Mouse (Mus musculus): ENCODE results near the gene Prss44. TPM values are rescaled to one million over a fixed set of nuclear protein-coding genes. Genes with fewer than 3 reads are reported as not detected.
"Not testable (repeated sequence)": the region's sequence is repeated elsewhere in the genome, so short reads cannot be mapped to it uniquely, and the experiment has no call there.

Prss44 gene
- polyA plus RNA-seq, 1 experiment from 2014 or later, result not detected

DNA sequence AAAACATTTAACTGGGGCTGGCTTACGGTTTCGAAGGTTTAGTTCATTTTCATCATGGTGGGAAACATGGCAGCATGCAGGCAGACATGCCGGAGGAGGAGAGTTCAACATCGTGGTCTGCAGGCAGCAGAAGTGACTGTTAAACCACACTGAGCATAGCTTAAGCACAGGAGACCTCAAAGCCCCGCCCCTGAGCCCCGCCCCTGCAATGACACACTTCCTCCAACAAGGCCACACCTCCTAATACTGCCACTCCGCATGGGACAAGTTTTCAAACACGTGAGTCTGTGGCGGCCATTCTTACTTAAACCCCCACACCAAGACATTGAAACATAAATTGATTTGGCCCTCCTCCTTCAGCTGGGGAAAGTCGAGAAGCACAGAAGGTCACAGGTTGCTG lies 16.8 kb upstream of the Prss44 start:
- TF ChIP-seq CTCF (IDR thresholded peaks at IDR 0.05), result no peak
- no peak for TF ChIP-seq EP300 (IDR thresholded peaks at IDR 0.05)
- no peak overlapping the region for H3K4me2 ChIP-seq (replicated peaks; ENCODE audit: low read depth, low read length)
- no peak overlapping the region for H3K9ac ChIP-seq (replicated peaks; ENCODE audit: low read depth)
- 76% methylated on average over 10 of the region's 10 CpGs for WGBS
- no peak for ATAC-seq
- no peaks in the 10 kb centered on the region for H3K36me3 ChIP-seq (ENCODE audit: insufficient read depth, low read length)
- no peaks in the 10 kb centered on the region for H3K9me3 ChIP-seq (ENCODE audit: low read length)
- no peak overlapping the region for H3K4me3 ChIP-seq (ENCODE audit: low read depth, low read length)
- no peak for DNase-seq (ENCODE audit: low spot score)
- no peak overlapping the region for H3K27ac ChIP-seq (ENCODE audit: low read length)
- no peaks in the 10 kb centered on the region for H3K4me1 ChIP-seq (ENCODE audit: insufficient read depth, low read depth, low read length)
- no peaks in the 10 kb centered on the region for H3K27me3 ChIP-seq (replicated peaks; ENCODE audit: insufficient read depth, low read length)

- Histone ChIP-seq H3K4me3 (ENCODE audit: low read depth, low read length) (no peak within 1 kb of the TSS), H3K36me3 (ENCODE audit: insufficient read depth, low read length) (no peaks in the 10 kb centered on the region), H3K27ac (ENCODE audit: low read length) (no peak within 1 kb of the TSS), H3K4me1 (ENCODE audit: insufficient read depth, low read depth, low read length) (no peaks in the 10 kb centered on the region), H3K9ac (replicated peaks; ENCODE audit: low read depth) (no peak within 1 kb of the TSS), H3K4me2 (replicated peaks; ENCODE audit: low read depth, low read length) (no peak within 1 kb of the TSS), H3K9me3 (ENCODE audit: low read length) (no peaks in the 10 kb centered on the region), H3K27me3 (replicated peaks; ENCODE audit: insufficient read depth, low read length) (no peaks in the 10 kb centered on the region)
- ATAC-seq (no peak), DNase-seq (ENCODE audit: low spot score) (no peak)
- TF ChIP-seq EP300 (IDR thresholded peaks at IDR 0.05) (no peak), CTCF (IDR thresholded peaks at IDR 0.05) (no peak)
- 90% methylated on average over 14 of the region's 14 CpGs for WGBS
Measured at GRCm38 (mm10) chr9:110797866-110798265, 15.9 kb upstream of the Prss44 start, which contains the start of gene Prss42. TSS of gene Prss42 (plus strand) at chr9:110798166.

DNA sequence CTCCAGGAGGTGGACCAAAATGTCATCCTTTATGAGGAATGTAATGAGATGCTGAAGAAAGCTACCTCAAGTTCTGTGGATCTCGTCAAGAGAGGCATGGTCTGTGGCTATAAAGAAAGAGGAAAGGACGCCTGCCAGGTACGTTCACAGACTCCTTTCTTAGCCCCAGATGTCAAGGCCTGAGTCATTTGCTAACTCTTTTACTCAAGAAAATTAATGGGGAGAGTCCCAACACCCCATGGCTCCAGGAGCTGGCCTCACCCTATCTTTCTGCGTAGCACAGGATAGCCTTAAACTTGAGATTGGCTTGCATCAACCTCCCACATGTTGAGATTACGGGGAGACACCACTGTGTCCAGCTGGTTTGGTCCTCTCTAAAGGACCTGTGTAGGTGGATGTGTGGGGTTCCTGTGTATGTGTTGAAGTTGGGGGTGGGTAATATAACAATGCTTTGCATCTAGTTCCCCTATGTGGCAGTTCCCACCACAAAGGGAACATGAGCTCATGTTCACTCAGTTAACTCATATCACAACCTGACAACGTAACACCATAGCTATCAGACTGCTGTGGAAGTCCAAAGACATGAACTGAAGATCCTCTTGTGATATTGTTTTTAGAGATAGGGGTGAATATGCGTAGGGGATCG lies 12.8 kb upstream of the Prss44 start:
- TF ChIP-seq EP300 (IDR thresholded peaks at IDR 0.05), result no peak
- TF ChIP-seq CTCF (IDR thresholded peaks at IDR 0.05), result no peak
- Histone ChIP-seq H3K4me2 (replicated peaks; ENCODE audit: low read depth, low read length) (no peak overlapping the region), H3K9ac (replicated peaks; ENCODE audit: low read depth) (no peak overlapping the region), H3K4me3 (ENCODE audit: low read depth, low read length) (no peak overlapping the region), H3K4me1 (ENCODE audit: insufficient read depth, low read depth, low read length) (no peaks in the 10 kb centered on the region), H3K27me3 (replicated peaks; ENCODE audit: insufficient read depth, low read length) (no peaks in the 10 kb centered on the region), H3K27ac (ENCODE audit: low read length) (no peak overlapping the region), H3K36me3 (ENCODE audit: insufficient read depth, low read length) (no peaks in the 10 kb centered on the region), H3K9me3 (ENCODE audit: low read length) (no peaks in the 10 kb centered on the region)
- DNase-seq (ENCODE audit: low spot score) (no peak), ATAC-seq (no peak)
- 83% methylated on average over 8 of the region's 8 CpGs for WGBS

GRCm38 (mm10) chr9:110803294-110803693 lies 10.5 kb upstream of the Prss44 start:
- H3K4me2 ChIP-seq (replicated peaks; ENCODE audit: low read depth, low read length), result no peak overlapping the region
- H3K4me1 ChIP-seq (ENCODE audit: insufficient read depth, low read depth, low read length), result no peaks in the 10 kb centered on the region
- no peak for TF ChIP-seq CTCF (IDR thresholded peaks at IDR 0.05)
- no peak for TF ChIP-seq EP300 (IDR thresholded peaks at IDR 0.05)
- ATAC-seq (no peak), DNase-seq (ENCODE audit: low spot score) (no peak)
- H3K36me3 ChIP-seq (ENCODE audit: insufficient read depth, low read length), result no peaks in the 10 kb centered on the region
- H3K27ac ChIP-seq (ENCODE audit: low read length), result no peak overlapping the region
- H3K4me3 ChIP-seq (ENCODE audit: low read depth, low read length), result no peak overlapping the region
- H3K27me3 ChIP-seq (replicated peaks; ENCODE audit: insufficient read depth, low read length), result no peaks in the 10 kb centered on the region
- 67% methylated on average over 4 of the region's 4 CpGs for WGBS
- no peaks in the 10 kb centered on the region for H3K9me3 ChIP-seq (ENCODE audit: low read length)
- no peak overlapping the region for H3K9ac ChIP-seq (replicated peaks; ENCODE audit: low read depth)

- Histone ChIP-seq H3K4me2 (replicated peaks; ENCODE audit: low read depth, low read length) (no peak overlapping the region), H3K36me3 (ENCODE audit: insufficient read depth, low read length) (no peaks in the 10 kb centered on the region), H3K4me3 (ENCODE audit: low read depth, low read length) (no peak overlapping the region), H3K4me1 (ENCODE audit: insufficient read depth, low read depth, low read length) (no peaks in the 10 kb centered on the region), H3K9me3 (ENCODE audit: low read length) (no peaks in the 10 kb centered on the region), H3K27me3 (replicated peaks; ENCODE audit: insufficient read depth, low read length) (no peaks in the 10 kb centered on the region), H3K27ac (ENCODE audit: low read length) (no peak overlapping the region), H3K9ac (replicated peaks; ENCODE audit: low read depth) (no peak overlapping the region)
- DNase-seq (ENCODE audit: low spot score), result no peak
- ATAC-seq, result no peak
- TF ChIP-seq CTCF (IDR thresholded peaks at IDR 0.05) (no peak), EP300 (IDR thresholded peaks at IDR 0.05) (no peak)
- 77% methylated on average over 4 of the region's 4 CpGs for WGBS
Measured at GRCm38 (mm10) chr9:110810051-110810450, 3.7 kb upstream of the Prss44 start.

DNA sequence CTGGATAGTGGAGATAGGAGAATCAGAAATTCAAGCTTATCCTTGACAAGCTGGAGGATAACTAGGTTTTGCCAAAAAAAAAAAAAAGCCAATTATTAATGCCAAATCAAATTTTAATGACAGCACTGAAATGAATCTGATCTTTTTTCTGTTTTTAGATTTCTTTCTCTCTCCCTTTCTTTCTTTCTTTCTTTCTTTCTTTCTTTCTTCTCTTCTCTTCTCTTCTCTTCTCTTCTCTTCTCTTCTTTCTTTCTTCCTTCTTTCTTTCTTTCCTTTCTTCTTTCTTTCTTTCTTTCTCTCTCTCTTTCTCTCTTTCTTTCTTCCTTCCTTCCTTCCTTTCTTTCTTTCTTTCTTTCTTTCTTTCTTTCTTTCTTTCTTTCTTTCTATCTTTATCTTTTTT lies 6.8 kb downstream of the Prss44 start:
- H3K9ac ChIP-seq (replicated peaks; ENCODE audit: low read depth); H3K27ac ChIP-seq (ENCODE audit: low read length); H3K4me1 ChIP-seq (ENCODE audit: insufficient read depth, low read depth, low read length); DNase-seq (ENCODE audit: low spot score); ATAC-seq; H3K27me3 ChIP-seq (replicated peaks; ENCODE audit: insufficient read depth, low read length); H3K36me3 ChIP-seq (ENCODE audit: insufficient read depth, low read length); H3K9me3 ChIP-seq (ENCODE audit: low read length); H3K4me3 ChIP-seq (ENCODE audit: low read depth, low read length); H3K4me2 ChIP-seq (replicated peaks; ENCODE audit: low read depth, low read length): not testable (repeated sequence)

GRCm38 (mm10) chr9:110821436-110821835 lies 7.6 kb downstream of the Prss44 start:
- TF ChIP-seq EP300 (IDR thresholded peaks at IDR 0.05) (no peak), CTCF (IDR thresholded peaks at IDR 0.05) (no peak)
- Histone ChIP-seq H3K9ac (replicated peaks; ENCODE audit: low read depth) (no peak overlapping the region), H3K27me3 (replicated peaks; ENCODE audit: insufficient read depth, low read length) (no peaks in the 10 kb centered on the region), H3K9me3 (ENCODE audit: low read length) (no peaks in the 10 kb centered on the region), H3K4me2 (replicated peaks; ENCODE audit: low read depth, low read length) (no peak overlapping the region), H3K4me3 (ENCODE audit: low read depth, low read length) (no peak overlapping the region), H3K27ac (ENCODE audit: low read length) (no peak overlapping the region), H3K4me1 (ENCODE audit: insufficient read depth, low read depth, low read length) (no peaks in the 10 kb centered on the region), H3K36me3 (ENCODE audit: insufficient read depth, low read length) (no peaks in the 10 kb centered on the region)
- ATAC-seq (no peak), DNase-seq (ENCODE audit: low spot score) (no peak)
- WGBS, result 80% methylated on average over 7 of the region's 7 CpGs

Data from lung, postnatal 0 days (tissue).